Mouse (Mus musculus) left cerebral cortex, adult 2 months (tissue): ENCODE results near the gene Insm2. TPM values are rescaled to one million over a fixed set of nuclear protein-coding genes. Genes with fewer than 3 reads are reported as not detected.

Experiments used
- DNase-seq, 2 experiments: peaks; one replicate each; pipeline ENCODE4 v3.0.0; 2021 to 2022; ENCODE audit warnings: low spot score in 2 of 2, mixed read lengths in 1 of 2; ENCODE audit errors: extremely low spot score in 1 of 2
- H3K27ac ChIP-seq: fragments of 200-600 bp; 2 replicates; pipeline ENCODE4 v1.8.1; 2022
- H3K4me3 ChIP-seq: fragments of 200-600 bp; 2 replicates; pipeline ENCODE4 v1.8.1; 2022
- CTCF ChIP-seq: fragments of 200-600 bp; IDR thresholded peaks from 2 replicates; pipeline ENCODE4 v1.8.1; 2022; ENCODE audit warnings: antibody characterized with exemption, mild to moderate bottlenecking, moderate library complexity
- intact Hi-C: fragments of 180-260 bp; cut with DNase I; formaldehyde crosslinking; loops from one replicate; pipeline ENCODE4 v1.15.1; 2025
- total RNA-seq, 2 experiments: library from RNA; stranded (reverse); gene quantifications; 2 replicates each; pipeline ENCODE4 v1.2.3; 2021

The Insm2 gene
- total RNA-seq, 2 experiments from 2014 or later: 0.12 to 0.20 TPM

GRCm38 (mm10) chr12:55622615-55623245 lies 23.5 kb downstream of the Insm2 start:
- TF ChIP-seq CTCF: no peak
- intact Hi-C loops: no loop called here
- no peak for DNase-seq
- no peak overlapping the region for H3K27ac ChIP-seq
- H3K4me3 ChIP-seq: no peak overlapping the region

- no peak for TF ChIP-seq CTCF
- no peak overlapping the region for H3K4me3 ChIP-seq
These were observed 24.0 kb downstream of the Insm2 start for GRCm38 (mm10) chr12:55623254-55623653.

GRCm38 (mm10) chr12:55626711-55627110 lies 27.5 kb downstream of the Insm2 start:
- peak; percentile 31 for TF ChIP-seq CTCF
- Histone ChIP-seq H3K27ac (no peak overlapping the region), H3K4me3 (no peak overlapping the region)
- intact Hi-C loops: no loop called here
- DNase-seq: no peak

More at GRCm38 (mm10) chr12:55623254-55623653, 24.0 kb downstream of the Insm2 start:
- no peak for DNase-seq
- intact Hi-C loops: no loop called here
- no peak overlapping the region for H3K27ac ChIP-seq

GRCm38 (mm10) chr12:55648011-55648525 lies 48.8 kb downstream of the Insm2 start:
- intact Hi-C loops: no loop called here
- no peak for TF ChIP-seq CTCF
- H3K27ac ChIP-seq: no peak overlapping the region
- H3K4me3 ChIP-seq: no peak overlapping the region
- DNase-seq: no peak

Other genes with a start within 250 kb of the Insm2 start
- gene Psma6, start 215.2 kb upstream of the Insm2 start, total RNA-seq: 100 to 1,000 TPM; 120 to 136 TPM
- 10 to 100 TPM; 33.3 to 53.1 TPM for gene Nfkbia, start 106.8 kb upstream of the Insm2 start, total RNA-seq
- not detected for gene Aldoart2, start 34.2 kb upstream of the Insm2 start, total RNA-seq
- gene Ralgapa1, start 221.7 kb downstream of the Insm2 start, total RNA-seq: 100 to 1,000 TPM; 132 to 133 TPM
- 10 to 100 TPM; 70.3 to 73.8 TPM for gene Brms1l, start 236.9 kb downstream of the Insm2 start, total RNA-seq